Mouse (Mus musculus): ENCODE results near the gene Esrrb. TPM values are rescaled to one million over a fixed set of nuclear protein-coding genes. Genes with fewer than 3 reads are reported as not detected.

Gene Esrrb
- polyA plus RNA-seq, 1 experiment from 2014 or later: 7.2 TPM

GRCm38 (mm10) chr12:86422166-86422910 lies 61.4 kb downstream of the Esrrb start:
- Histone ChIP-seq H3K9ac (0 out of 2 replicates have a peak overlapping the region, but pooled peaks have one; percentile 21), H3K4me2 (peak overlapping the region; percentile 94), H3K27me3 (peaks cover 67% of the 10 kb centered on the region), H3K27ac (replicated peaks) (no peak overlapping the region), H3K9me3 (no peaks in the 10 kb centered on the region), H3K36me3 (no peaks in the 10 kb centered on the region), H3K4me1 (replicated peaks) (peaks cover 29% of the 10 kb centered on the region), H3K4me3 (peak overlapping the region; percentile 52)
- WGBS: 2% methylated on average over 59 of the region's 59 CpGs
- ATAC-seq (ENCODE audit: low FRiP score, low read depth): no peak

DNA sequence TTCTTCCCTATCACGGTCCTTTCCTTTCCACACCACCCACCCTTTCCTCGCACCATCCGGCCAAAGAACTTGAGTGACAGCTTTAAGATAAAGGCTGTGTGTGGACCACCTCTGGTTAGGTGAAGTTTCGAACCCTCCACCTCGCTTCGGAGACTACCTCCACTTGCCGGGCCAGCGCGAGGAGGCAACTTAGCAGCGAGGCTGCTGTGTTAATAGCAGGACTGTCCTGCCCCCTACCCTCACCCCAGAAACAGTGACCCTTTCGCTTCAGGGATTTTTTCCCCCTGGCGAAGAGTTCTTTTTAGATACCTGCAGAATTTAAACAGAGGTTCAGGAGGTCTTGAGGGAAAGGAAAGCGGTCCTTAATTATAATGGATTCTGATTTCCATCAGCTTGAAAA lies 62.2 kb downstream of the Esrrb start:
- H3K27ac ChIP-seq (replicated peaks): no peak overlapping the region

DNA sequence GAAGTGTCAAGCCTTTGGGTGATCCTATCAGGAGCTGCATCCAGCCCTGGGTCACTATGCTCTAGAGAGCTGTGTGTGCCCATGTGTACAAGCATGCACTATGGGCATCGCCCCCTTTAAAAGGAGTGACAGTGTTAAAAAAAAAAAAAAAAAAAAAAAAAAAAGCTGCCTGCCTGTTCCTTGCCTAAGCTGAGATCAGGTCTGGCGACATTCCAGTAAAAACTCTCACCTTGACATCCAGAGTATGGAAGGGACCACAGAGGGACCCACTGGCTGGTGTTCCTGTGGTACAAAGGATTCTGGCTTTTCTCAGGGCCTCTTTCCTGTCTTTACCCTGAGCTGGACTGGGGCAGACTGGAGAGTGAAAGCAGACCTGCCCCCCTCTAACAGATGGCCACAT lies 66.7 kb downstream of the Esrrb start:
- Histone ChIP-seq H3K4me3 (no peak overlapping the region), H3K27ac (replicated peaks) (no peak overlapping the region), H3K4me2 (no peak overlapping the region), H3K4me1 (replicated peaks) (peaks cover 14% of the 10 kb centered on the region), H3K9me3 (no peaks in the 10 kb centered on the region), H3K36me3 (no peaks in the 10 kb centered on the region), H3K27me3 (peaks cover 29% of the 10 kb centered on the region), H3K9ac (no peak overlapping the region)
- ATAC-seq (ENCODE audit: low FRiP score, low read depth): no peak
- WGBS: 69% methylated on average over 2 of the region's 2 CpGs

More for the DNA sequence above, 62.2 kb downstream of the Esrrb start:
- Histone ChIP-seq H3K4me1 (replicated peaks) (peaks cover 29% of the 10 kb centered on the region), H3K9me3 (no peaks in the 10 kb centered on the region), H3K9ac (no peak overlapping the region), H3K27me3 (peaks cover 67% of the 10 kb centered on the region), H3K36me3 (no peaks in the 10 kb centered on the region), H3K4me2 (peak overlapping the region; percentile 94), H3K4me3 (peak overlapping the region; percentile 52)
- ATAC-seq (ENCODE audit: low FRiP score, low read depth): no peak
- WGBS: 4% methylated on average over 13 of the region's 13 CpGs

GRCm38 (mm10) chr12:86431671-86432070 lies 70.8 kb downstream of the Esrrb start:
- Histone ChIP-seq H3K27ac (replicated peaks) (no peak overlapping the region), H3K27me3 (no peaks in the 10 kb centered on the region), H3K4me3 (no peak overlapping the region), H3K4me1 (replicated peaks) (peaks cover 20% of the 10 kb centered on the region), H3K36me3 (no peaks in the 10 kb centered on the region), H3K4me2 (no peak overlapping the region), H3K9me3 (no peaks in the 10 kb centered on the region), H3K9ac (no peak overlapping the region)
- no peak for ATAC-seq (ENCODE audit: low FRiP score, low read depth)
- 87% methylated on average over 5 of the region's 5 CpGs for WGBS

- Histone ChIP-seq H3K4me2 (peak overlapping the region; percentile 52), H3K9ac (peak overlapping the region; percentile 35; the same call in 1 of the 2 replicates), H3K36me3 (no peaks in the 10 kb centered on the region), H3K4me1 (replicated peaks) (peaks cover 16% of the 10 kb centered on the region), H3K9me3 (no peaks in the 10 kb centered on the region), H3K27me3 (no peaks in the 10 kb centered on the region), H3K27ac (replicated peaks) (0 out of 2 replicates have a peak overlapping the region, but pooled peaks have one; percentile 25), H3K4me3 (peak overlapping the region; percentile 21)
- 0% methylated on average over 7 of the region's 13 CpGs for WGBS
- ATAC-seq (ENCODE audit: low FRiP score, low read depth): peak; percentile 84
Observed at GRCm38 (mm10) chr12:86433371-86433821, 72.5 kb downstream of the Esrrb start.

DNA sequence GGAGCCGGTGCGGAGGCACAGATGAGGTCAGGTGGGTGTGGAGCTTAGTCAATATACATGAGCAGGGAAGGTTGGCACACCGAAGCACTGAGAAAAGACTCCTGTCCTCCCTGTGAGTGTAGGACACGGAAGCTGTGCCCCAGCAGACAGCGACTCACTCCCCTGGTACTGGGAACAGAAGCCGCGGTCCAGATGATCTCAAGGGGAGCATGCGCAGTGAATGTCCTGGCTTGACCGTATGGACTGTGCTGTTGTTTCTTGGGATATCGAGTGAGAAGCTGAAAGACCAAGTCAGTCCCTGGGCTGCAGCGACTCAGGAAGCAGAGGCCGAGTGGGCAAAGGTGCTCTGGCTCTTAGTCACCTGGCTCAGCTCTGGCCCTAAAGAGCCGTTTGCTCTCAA lies 74.7 kb downstream of the Esrrb start:
- WGBS: 90% methylated on average over 13 of the region's 13 CpGs
- no peaks in the 10 kb centered on the region for H3K27me3 ChIP-seq
- H3K9me3 ChIP-seq: no peaks in the 10 kb centered on the region
- H3K4me1 ChIP-seq (replicated peaks): peaks cover 11% of the 10 kb centered on the region
- H3K4me2 ChIP-seq: no peak overlapping the region
- ATAC-seq (ENCODE audit: low FRiP score, low read depth): no peak
- no peak overlapping the region for H3K9ac ChIP-seq
- H3K27ac ChIP-seq (replicated peaks): no peak overlapping the region
- H3K4me3 ChIP-seq: no peak overlapping the region
- H3K36me3 ChIP-seq: no peaks in the 10 kb centered on the region

GRCm38 (mm10) chr12:86450848-86451247 lies 89.9 kb downstream of the Esrrb start:
- H3K27ac ChIP-seq (replicated peaks): no peak overlapping the region
- H3K9me3 ChIP-seq: no peaks in the 10 kb centered on the region
- H3K4me1 ChIP-seq (replicated peaks): no peaks in the 10 kb centered on the region
- no peaks in the 10 kb centered on the region for H3K36me3 ChIP-seq
- H3K4me3 ChIP-seq: no peak overlapping the region
- H3K4me2 ChIP-seq: no peak overlapping the region
- no peak for ATAC-seq (ENCODE audit: low FRiP score, low read depth)
- no peaks in the 10 kb centered on the region for H3K27me3 ChIP-seq
- 85% methylated on average over 5 of the region's 5 CpGs for whole genome bisulfite sequencing
- no peak overlapping the region for H3K9ac ChIP-seq

- Histone ChIP-seq H3K9me3 (no peaks in the 10 kb centered on the region), H3K27me3 (no peaks in the 10 kb centered on the region), H3K4me2 (no peak overlapping the region), H3K27ac (replicated peaks) (no peak overlapping the region), H3K4me1 (replicated peaks) (no peaks in the 10 kb centered on the region), H3K36me3 (no peaks in the 10 kb centered on the region), H3K4me3 (no peak overlapping the region), H3K9ac (no peak overlapping the region)
- ATAC-seq (ENCODE audit: low FRiP score, low read depth): no peak
- 83% methylated on average over 1 of the region's 1 CpGs for WGBS
Observed at GRCm38 (mm10) chr12:86455009-86455408, 94.1 kb downstream of the Esrrb start.

DNA sequence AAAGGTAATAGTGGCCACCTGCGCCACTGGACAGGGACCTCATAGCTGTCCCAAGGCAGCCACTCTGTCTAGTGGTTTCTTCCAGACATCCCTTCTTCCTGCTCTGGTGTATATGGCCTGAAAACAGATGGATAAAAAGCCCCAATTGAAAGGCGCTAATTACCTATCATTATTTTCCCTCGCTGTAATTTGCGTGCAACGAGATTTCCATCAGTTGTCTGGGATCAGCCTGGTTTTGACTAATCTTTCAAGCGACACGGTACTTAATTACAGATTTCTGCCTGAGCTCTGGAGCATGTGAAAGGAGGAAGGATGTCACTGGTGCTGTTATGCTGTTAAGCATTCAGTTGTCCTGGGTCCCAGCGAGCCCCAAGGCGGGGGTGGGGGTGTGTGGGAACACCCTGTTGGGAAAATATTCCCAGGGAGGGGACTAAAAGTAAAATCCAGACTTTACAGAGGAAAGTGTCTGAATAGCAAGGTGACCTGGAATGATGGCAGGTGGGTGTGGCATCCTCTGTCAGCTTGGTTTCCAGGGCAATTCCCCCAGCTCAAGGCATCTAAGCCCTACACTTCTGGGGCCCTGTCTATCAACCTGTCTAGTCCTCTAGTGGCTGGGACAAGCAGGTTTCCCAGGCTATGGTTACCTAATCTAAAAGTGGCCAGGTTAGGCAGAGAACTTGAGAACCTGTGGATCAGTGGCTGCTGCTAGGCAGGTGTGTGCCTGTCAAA lies 102.0 kb downstream of the Esrrb start:
- Histone ChIP-seq H3K4me2 (no peak overlapping the region), H3K36me3 (no peaks in the 10 kb centered on the region), H3K9me3 (no peaks in the 10 kb centered on the region), H3K27me3 (no peaks in the 10 kb centered on the region), H3K4me3 (no peak overlapping the region), H3K27ac (replicated peaks) (no peak overlapping the region), H3K4me1 (replicated peaks) (peaks cover 7% of the 10 kb centered on the region; the same call in 1 of the 2 replicates), H3K9ac (no peak overlapping the region)
- no peak for ATAC-seq (ENCODE audit: low FRiP score, low read depth)
- WGBS: 61% methylated on average over 9 of the region's 9 CpGs

GRCm38 (mm10) chr12:86464385-86464784 lies 103.5 kb downstream of the Esrrb start:
- no peak overlapping the region for H3K27ac ChIP-seq (replicated peaks)

GRCm38 (mm10) chr12:86466180-86466579 lies 105.3 kb downstream of the Esrrb start:
- H3K4me2 ChIP-seq: no peak overlapping the region
- no peaks in the 10 kb centered on the region for H3K27me3 ChIP-seq
- no peak overlapping the region for H3K27ac ChIP-seq (replicated peaks)
- ATAC-seq (ENCODE audit: low FRiP score, low read depth): no peak
- H3K9me3 ChIP-seq: no peaks in the 10 kb centered on the region
- H3K36me3 ChIP-seq: no peaks in the 10 kb centered on the region
- H3K9ac ChIP-seq: no peak overlapping the region
- 74% methylated on average over 4 of the region's 4 CpGs for WGBS
- peaks cover 7% of the 10 kb centered on the region; the same call in 1 of the 2 replicates for H3K4me1 ChIP-seq (replicated peaks)
- H3K4me3 ChIP-seq: no peak overlapping the region

More at GRCm38 (mm10) chr12:86464385-86464784, 103.5 kb downstream of the Esrrb start:
- H3K9ac ChIP-seq: no peak overlapping the region
- H3K36me3 ChIP-seq: no peaks in the 10 kb centered on the region
- ATAC-seq (ENCODE audit: low FRiP score, low read depth): no peak
- WGBS: 88% methylated on average over 1 of the region's 1 CpGs
- H3K4me3 ChIP-seq: no peak overlapping the region
- H3K4me1 ChIP-seq (replicated peaks): peaks cover 7% of the 10 kb centered on the region; the same call in 1 of the 2 replicates
- no peak overlapping the region for H3K4me2 ChIP-seq
- H3K9me3 ChIP-seq: no peaks in the 10 kb centered on the region
- no peaks in the 10 kb centered on the region for H3K27me3 ChIP-seq

DNA sequence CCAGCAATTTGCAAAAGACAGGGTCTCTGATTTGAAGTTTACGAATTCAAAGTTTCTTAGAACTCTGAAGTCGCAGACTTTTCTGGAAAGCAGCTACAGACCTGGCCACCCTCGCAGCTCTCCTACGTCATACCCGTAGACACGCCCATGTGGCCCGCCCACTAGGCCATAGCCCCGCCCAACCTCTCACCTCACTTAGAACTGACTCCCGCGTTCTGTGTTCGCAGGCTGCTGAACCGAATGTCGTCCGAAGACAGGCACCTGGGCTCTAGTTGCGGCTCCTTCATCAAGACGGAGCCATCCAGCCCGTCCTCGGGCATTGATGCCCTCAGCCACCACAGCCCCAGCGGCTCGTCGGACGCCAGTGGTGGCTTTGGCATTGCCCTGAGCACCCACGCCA lies 109.0 kb downstream of the Esrrb start:
- no peak overlapping the region for H3K27ac ChIP-seq (replicated peaks)
- no peaks in the 10 kb centered on the region for H3K27me3 ChIP-seq
- H3K4me1 ChIP-seq (replicated peaks): no peaks in the 10 kb centered on the region
- no peaks in the 10 kb centered on the region for H3K36me3 ChIP-seq
- H3K9ac ChIP-seq: no peak overlapping the region
- H3K9me3 ChIP-seq: no peaks in the 10 kb centered on the region
- WGBS: 61% methylated on average over 23 of the region's 23 CpGs
- ATAC-seq (ENCODE audit: low FRiP score, low read depth): no peak
- H3K4me3 ChIP-seq: no peak overlapping the region
- H3K4me2 ChIP-seq: no peak overlapping the region
